25 mouse cellular contexts compared by ENCODE assay signal in the genomic region with DNA sequence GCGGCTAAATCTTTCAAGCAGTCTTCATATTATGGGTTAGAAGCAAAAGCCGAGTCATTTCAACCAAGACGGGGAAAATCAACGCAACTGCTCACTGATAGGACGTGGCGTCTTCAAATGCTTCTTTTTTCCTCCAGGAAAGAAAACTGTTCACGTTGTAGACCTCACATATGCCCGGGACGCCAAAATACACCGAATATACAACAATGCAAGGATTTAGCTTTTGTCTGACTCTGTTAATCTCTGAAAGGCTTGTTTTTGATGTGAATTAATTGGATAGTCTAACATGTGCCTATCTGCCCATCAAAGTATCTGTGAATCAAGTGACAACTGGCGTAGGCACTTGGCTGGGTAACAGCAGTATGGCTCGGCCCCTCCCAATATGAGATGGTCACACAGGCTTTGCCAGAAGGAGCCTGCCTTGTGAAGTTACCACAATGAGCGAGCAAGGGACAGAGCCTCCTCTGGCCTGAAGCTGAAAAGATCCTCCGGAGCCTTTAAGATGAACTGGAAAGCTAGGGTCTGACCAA. TPM values are rescaled to one million over a fixed set of nuclear protein-coding genes. Genes with fewer than 3 reads are reported as not detected.
"Had no signal": no experiment of that assay in that cellular context is flagged by ENCODE, and none has a peak within 500 bp of the region (broad histone marks: within the 10 kb centered on the region; RNA-seq: fewer than 3 reads in every experiment).

No protein-coding gene starts in this region.

- H3K36me3 ChIP-seq: kidney, embryonic 15.5 days; limb, embryonic 12.5 days; limb, embryonic 15.5 days; neural tube, embryonic 12.5 days had no signal

- H3K9me3 ChIP-seq: kidney, embryonic 15.5 days; limb, embryonic 12.5 days; limb, embryonic 15.5 days; neural tube, embryonic 12.5 days had no signal

- H3K27ac ChIP-seq: kidney, embryonic 15.5 days; left cerebral cortex, adult 2 months; limb, embryonic 12.5 days; limb, embryonic 15.5 days; liver, embryonic 14.5 days; macrophage; neural tube, embryonic 12.5 days; stomach, postnatal 0 days had no signal

- ATAC-seq: liver, postnatal 0 days; lung, postnatal 0 days had no signal

- H3K9ac ChIP-seq: kidney, embryonic 15.5 days; limb, embryonic 12.5 days; limb, embryonic 15.5 days; liver, embryonic 14.5 days; liver, postnatal 0 days; lung, embryonic 14.5 days; neural tube, embryonic 12.5 days had no signal

- DNase-seq: kidney, adult 11 months; kidney, adult 8-10 months; kidney, postnatal 10 days; kidney, postnatal 36 days; layer of hippocampus, postnatal 36 days; left cerebral cortex, postnatal 4 days; liver, postnatal 0 days; lung, embryonic 14.5 days; right cerebral cortex, adult 18-20 months; right cerebral cortex, postnatal 14 days; right cerebral cortex, postnatal 4 days; thymus, adult 2 months; thymus, postnatal 14 days; thymus, postnatal 4 days had no signal

- H3K4me2 ChIP-seq: kidney, embryonic 15.5 days; limb, embryonic 12.5 days; limb, embryonic 15.5 days; liver, embryonic 11.5 days; lung, embryonic 14.5 days; neural tube, embryonic 12.5 days had no signal

- H3K4me3 ChIP-seq: kidney, embryonic 15.5 days; left cerebral cortex, adult 2 months; limb, embryonic 12.5 days; limb, embryonic 15.5 days; neural tube, embryonic 12.5 days had no signal

RNA-seq across cellular contexts. Expression of gene Olig2, which starts 53.3 kb away (rescaled TPM):
- polyA plus RNA-seq: kidney, embryonic 15.5 days; limb, embryonic 12.5 days; limb, embryonic 15.5 days; liver, embryonic 11.5 days; liver, embryonic 14.5 days; liver, postnatal 0 days; lung, embryonic 14.5 days; lung, postnatal 0 days; macrophage; stomach, embryonic 14.5 days; stomach, postnatal 0 days had no signal
